Mouse (Mus musculus) left cerebral cortex, postnatal 14 days (tissue): ENCODE data around the gene Cfdp1. TPM values are rescaled to one million over a fixed set of nuclear protein-coding genes. Genes with fewer than 3 reads are reported as not detected.

Source experiments
- DNase-seq, 2 experiments: peaks; one replicate each; pipeline ENCODE4 v3.0.0; 2021 to 2022; ENCODE audit warnings: low spot score in 2 of 2, mixed read lengths in 1 of 2
- intact Hi-C: fragments of 180-260 bp; cut with DNase I; formaldehyde crosslinking; loops from one replicate; pipeline ENCODE4 v1.15.1; 2025
- total RNA-seq, 2 experiments: library from RNA; stranded (reverse); gene quantifications; 2 replicates each; pipeline ENCODE4 v1.2.3; 2021

The Cfdp1 gene
- total RNA-seq, 2 experiments from 2014 or later: 79.4 to 83.6 TPM

- no peak for DNase-seq
- intact Hi-C loops: no loop called here
Observed at GRCm38 (mm10) chr8:111776492-111776891, 77.6 kb downstream of the Cfdp1 start.

DNA sequence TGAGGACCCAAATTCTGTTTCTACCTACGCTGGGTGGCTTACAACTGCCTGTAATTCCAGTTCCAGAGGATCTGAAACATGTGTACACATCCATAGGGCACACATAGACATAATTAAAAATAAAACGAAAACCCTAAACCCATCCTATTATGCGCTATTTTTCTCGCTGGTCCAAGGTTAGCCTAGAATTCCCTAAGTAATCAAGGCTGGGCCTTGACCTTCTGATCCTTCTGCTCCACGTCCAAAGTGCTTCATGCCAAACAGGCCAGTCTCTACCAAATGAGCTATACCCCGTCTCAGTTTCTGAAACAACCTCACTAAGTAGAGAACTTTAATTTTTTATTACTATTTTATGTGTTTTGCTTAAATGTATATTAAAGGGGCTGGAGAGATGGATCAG lies 78.3 kb downstream of the Cfdp1 start:
- DNase-seq: no peak
- intact Hi-C loops: no loop called here

DNA sequence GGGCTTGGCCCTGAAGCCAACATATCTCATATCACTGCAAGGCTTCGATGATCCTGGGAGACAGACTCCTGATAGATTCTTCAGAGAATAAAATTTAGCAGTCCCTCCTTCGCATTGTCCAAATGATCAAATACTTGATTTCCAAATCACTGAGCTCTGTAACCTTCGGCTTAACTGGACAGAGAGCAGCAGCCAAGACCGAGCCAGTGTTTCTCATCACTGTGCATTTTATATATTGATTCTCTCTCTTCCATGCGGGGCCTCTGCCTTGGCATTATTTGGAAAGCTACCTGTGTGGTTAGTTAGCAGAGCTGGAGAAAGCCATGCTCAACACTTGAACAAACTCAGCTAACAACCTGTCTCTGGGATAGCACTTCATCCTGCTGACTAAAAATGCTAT lies 80.6 kb downstream of the Cfdp1 start:
- intact Hi-C loops: no loop called here
- DNase-seq: no peak

DNA sequence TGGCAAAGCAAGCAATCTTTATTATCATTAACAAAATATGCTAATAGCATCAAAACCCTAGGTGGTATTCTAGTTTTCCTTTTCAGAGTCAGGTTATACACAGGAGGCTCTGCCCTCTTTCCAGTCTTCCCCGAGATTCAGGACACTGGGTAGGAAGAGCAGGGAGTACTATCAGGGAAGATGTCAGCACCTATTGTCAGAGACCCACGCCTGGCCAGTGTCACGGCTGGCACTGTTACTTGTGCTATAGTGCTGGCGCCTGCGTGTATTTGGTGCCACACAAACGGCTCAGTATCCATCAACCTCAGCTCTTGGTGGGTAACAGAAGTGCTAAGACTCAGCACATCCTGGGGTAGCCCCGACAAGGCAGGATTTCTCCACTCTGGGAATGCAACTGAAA lies 81.0 kb downstream of the Cfdp1 start:
- intact Hi-C loops: no loop called here
- no peak for DNase-seq

DNA sequence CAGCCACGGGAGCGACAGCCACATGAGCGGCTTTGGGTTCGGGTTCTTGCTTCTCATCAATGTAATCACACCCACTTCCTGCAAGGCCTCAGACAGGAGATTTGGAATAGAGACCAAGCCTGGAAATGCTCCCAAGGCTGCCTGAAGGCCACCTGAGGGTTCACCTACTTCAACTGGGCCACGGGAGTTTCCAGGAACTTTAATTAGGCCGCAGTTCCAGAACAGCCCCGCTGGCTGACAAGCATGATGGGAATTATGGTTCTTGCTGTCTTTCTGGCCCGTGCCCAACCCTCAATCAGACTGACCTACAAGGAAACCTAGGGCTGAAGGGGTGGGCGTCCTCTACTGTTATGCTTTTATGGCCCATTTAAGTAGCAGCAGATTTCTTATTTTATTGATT lies 82.0 kb downstream of the Cfdp1 start:
- DNase-seq: no peak
- intact Hi-C loops: no loop called here

GRCm38 (mm10) chr8:111771625-111772020 lies 82.5 kb downstream of the Cfdp1 start:
- DNase-seq: no peak
- intact Hi-C loops: no loop called here

GRCm38 (mm10) chr8:111770958-111771624 lies 83.0 kb downstream of the Cfdp1 start:
- intact Hi-C loops: no loop called here
- DNase-seq: no peak

- peak; percentile 17 to 25 for DNase-seq
- intact Hi-C loops: no loop called here
Observed at GRCm38 (mm10) chr8:111769764-111770428, 84.2 kb downstream of the Cfdp1 start.

DNA sequence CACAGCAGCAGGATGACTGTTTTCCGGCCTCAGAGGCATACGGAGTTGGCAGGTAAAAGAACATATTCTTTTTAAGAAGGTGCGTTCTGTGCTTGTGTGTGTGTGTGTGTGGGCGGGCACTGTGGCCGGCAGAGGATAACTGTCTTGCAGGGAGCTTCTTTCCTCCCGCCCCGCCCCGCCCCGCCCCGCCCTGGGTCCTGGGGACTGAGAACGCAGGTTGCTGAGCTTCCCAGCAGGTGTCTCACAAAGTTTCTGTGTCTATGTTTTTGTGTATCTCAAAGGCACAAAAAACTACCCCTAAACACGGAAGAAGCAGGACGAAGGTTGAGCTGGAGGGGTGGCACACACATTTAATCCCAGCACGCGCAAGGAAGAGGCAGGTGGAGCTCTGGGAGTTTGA lies 84.8 kb downstream of the Cfdp1 start:
- intact Hi-C loops: no loop called here
- DNase-seq: no peak

GRCm38 (mm10) chr8:111768651-111769050 lies 85.4 kb downstream of the Cfdp1 start:
- intact Hi-C loops: no loop called here
- no peak for DNase-seq

- intact Hi-C loops: no loop called here
- DNase-seq: no peak
Observed at GRCm38 (mm10) chr8:111765616-111766015, 88.5 kb downstream of the Cfdp1 start.

DNA sequence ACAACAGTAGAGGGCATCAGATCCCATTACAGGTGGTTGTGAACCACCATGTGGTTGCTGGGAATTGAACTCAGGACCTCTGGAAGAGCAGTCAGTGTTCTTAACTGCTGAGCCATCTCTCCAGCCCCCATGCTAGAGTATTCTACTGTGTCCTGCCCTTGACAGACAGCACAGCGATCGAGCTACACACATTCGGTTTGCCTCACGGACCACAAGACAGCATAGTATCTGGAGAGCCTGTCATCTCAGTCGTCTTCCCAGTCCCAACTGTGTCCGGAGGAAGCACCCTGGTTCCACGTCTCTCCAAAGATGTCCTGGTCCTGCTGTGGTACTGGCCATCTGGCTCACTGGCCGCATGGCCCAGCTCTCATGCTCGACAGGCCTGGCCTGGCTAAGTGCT lies 89.0 kb downstream of the Cfdp1 start:
- DNase-seq: no peak
- intact Hi-C loops: no loop called here

DNA sequence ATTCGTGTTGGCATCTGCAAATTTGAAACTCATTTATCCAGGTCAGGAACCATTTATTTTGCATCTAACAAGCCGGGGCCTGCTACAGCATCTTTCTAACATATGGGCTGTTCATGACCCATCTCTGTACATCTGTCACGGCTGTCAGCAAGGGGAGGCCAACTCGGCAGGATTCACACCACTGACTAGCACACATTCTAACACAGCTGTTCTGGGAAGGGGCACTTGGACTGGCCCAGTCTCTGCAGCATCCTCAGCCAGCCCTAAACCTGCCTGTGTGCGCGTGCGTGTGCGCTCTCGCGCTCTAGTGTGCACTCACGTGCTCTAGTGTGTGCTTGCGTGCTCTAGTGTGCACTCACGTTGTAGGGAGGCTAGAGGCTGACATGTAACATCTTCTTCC lies 93.4 kb downstream of the Cfdp1 start:
- no peak for DNase-seq
- intact Hi-C loops: no loop called here

DNA sequence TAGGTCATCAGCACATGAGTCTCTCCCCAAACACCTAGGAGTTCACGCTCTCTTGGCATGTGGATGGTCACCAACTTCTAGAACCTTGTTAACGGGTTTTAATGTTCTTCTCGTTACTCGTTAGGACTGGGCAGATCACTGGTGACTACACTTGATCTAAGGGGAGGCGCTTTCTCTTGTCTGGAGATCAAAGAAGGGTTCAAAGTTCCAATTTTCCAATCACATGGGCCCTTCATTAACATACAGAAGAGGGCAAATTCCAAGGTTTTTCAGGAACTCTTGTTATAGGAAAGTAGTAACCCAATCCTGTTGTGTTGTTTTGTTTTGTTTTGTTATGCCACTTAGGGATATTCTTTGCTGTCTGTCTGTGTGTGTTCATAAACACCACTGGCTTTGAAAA lies 95.3 kb downstream of the Cfdp1 start:
- intact Hi-C loops: no loop called here
- no peak for DNase-seq

- DNase-seq: no peak
- intact Hi-C loops: no loop called here
Observed at GRCm38 (mm10) chr8:111757599-111757998, 96.5 kb downstream of the Cfdp1 start.

- intact Hi-C loops: no loop called here
- DNase-seq: no peak
Observed at GRCm38 (mm10) chr8:111754736-111755135, 99.4 kb downstream of the Cfdp1 start.

DNA sequence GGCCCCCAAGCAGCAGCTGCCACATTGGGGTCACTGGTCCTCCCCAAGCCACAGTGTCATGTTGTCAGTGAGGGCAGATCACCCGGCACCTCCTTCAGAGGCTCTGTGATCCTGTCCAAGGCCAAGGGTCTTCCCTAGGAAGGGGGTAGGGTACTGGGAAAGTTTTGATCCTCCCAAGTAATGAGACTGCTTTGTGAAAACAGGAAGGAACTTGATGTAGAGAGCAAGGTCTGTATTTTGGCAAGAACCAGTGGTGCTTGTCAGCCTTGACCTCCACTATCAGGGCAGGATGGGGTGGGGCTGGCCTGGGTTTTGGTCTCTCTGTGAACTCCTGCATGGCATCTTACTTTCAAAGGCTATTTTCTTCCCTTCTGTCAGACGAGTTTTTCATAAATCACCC lies 100.0 kb downstream of the Cfdp1 start:
- no peak for DNase-seq
- intact Hi-C loops: no loop called here

DNA sequence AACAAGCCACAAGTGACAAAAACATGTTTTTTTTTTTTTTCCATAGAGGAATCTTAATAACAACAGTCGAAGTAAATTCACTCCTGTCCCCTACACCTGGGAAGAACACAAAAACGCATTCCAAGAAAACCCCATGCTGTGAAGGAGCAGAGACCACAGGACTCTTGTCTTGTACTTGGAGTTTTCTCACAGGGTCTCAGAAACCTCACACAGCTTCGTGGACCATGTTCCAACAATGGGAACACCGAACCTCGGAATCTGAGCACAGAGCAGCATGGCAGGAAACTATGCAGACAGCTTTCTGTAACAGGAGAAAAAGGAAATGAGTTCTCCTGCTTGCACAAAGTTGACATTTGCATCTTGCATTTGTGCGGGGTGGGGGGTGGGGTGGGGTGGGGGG lies 105.3 kb downstream of the Cfdp1 start:
- DNase-seq: no peak
- intact Hi-C loops: loop anchor here (1.0 kb wide), 1 partner anchor 68 kb away; no protein-coding TSS in a partner anchor

DNA sequence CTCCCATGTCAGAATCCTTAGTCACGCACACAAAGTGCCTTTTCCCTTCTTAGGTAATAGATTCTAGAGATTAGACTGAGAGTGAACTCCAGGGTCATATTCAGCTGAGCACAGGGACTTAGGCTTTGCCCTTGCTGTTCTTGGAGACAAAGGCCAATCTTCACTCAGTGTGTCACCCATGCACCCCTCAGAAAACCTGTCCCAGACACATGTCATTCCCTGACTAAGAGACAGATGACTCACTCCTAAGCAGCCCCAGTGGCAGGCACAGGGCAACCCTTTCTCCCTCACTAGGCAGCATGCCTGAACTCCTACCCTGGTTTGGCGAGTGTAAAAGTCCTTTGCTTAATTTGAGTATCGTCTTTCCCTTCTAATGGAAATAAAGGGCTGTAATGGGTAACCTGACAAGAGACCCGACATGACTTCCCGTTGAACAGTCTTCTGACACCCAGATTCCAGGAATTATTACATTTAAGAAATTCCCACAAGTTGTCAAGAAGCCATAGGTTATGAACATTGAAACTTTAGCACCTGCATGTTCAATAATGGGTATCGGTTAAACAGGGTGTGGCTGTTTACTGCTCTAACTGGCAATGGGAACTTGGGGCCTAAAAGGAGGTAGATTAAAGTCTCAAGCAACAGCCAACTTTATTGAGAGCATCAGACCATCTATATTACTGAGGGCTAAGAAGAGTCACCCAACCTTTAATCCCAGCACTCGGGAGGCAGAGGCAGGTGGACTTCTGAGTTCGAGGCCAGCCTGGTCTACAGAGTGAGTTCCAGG lies 106.0 kb downstream of the Cfdp1 start:
- DNase-seq: no peak
- intact Hi-C loops: loop anchor here (1.0 kb wide), 1 partner anchor 68 kb away; no protein-coding TSS in a partner anchor

DNA sequence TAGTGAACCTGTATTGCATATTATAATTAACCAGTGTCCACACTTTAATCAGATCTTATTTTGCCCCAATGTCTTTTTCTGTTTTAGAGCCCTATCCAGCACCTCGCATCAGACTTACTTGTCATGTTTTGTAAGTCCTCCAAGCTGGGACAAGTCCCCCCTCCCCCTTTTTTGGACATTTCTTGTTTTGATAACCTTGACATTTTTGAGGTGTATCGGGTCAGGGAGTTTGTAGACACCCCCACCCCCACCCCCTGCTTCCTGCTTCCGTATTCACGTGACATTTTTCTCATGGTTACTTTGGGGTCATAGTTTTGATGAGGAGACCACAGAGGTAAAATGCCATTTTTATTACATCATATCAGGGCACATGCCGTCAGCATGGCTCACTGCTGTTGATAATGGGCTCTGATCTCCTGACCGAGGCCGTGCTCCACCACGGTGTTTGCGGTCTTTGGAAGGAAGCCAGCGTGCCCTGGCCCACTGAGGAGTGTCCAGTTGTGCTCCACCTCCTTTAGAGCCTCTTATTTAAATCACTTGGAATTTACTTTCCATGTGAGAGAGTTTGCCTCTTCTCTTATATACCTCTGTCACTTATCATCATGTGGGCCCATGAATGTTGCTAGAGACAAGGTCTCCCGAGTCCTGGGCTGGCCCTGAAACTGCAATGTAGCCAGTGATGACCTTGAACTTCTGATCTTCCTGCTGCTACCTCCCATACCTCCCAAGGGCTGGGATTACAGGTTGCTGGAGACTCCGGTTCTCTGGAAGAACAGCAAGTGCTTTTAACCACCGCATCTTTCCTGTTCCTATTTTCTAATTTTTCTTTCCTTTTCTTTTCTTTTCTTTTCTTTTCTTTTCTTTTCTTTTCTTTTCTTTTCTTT lies 107.3 kb downstream of the Cfdp1 start:
- intact Hi-C loops: no loop called here

More for the DNA sequence above, 107.3 kb downstream of the Cfdp1 start:
- no peak for DNase-seq
